Mouse (Mus musculus) gastrocnemius, postnatal 4 days (tissue): Measurements from ENCODE around the gene Siglece. TPM values are rescaled to one million over a fixed set of nuclear protein-coding genes. Genes with fewer than 3 reads are reported as not detected.
A peak's percentile ranks its signal among the peaks of the same experiment; 100 is the strongest.
"Not testable (repeated sequence)": the region's sequence is repeated elsewhere in the genome, so short reads cannot be mapped to it uniquely, and the experiment has no call there.

Experiments used
- DNase-seq, 2 experiments: peaks; one replicate each; pipeline ENCODE4 v3.0.0; 2021 to 2022; ENCODE audit warnings: low spot score in 2 of 2, mixed read lengths in 2 of 2
- long read RNA-seq, 2 experiments: library from polyadenylated mRNA; stranded (forward); transcript quantifications; one replicate each; pipeline ENCODE4 v2.0.0; 2021
- total RNA-seq, 2 experiments: library from RNA; stranded (reverse); gene quantifications; 2 replicates each; pipeline ENCODE4 v1.2.3; 2021

Siglece gene
- total RNA-seq = 1 to 10 TPM in 1 of 2 experiments, under 1 TPM in 1; 0.91 to 1.1 TPM
- long read RNA-seq, experiment 1, partial matches to known transcripts = 0 of 1 reads
- long read RNA-seq, experiment 1, other reads (novel, unspliced or antisense) = 1 of 1 reads
- long read RNA-seq, experiment 2 = 0 reads

DNA sequence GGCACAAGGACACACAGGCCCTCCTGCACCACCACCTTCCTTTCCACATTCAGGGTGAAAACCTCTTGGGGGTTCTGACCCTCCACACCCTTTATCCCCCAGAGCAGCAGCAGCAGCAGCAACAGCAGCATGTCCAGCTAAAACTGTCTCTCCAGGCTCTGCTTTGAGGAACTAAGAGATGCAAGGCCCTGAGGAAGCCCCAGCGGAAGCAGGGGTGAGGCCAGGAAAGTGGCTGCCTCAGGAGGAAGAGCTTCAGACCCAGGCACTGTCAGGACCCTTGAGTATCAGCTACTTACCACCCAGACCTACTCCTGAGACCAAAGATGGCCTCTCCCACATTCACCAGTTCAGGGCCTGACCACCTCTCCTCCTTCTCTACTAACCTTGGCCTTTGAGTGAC is at the start of gene Siglece:
Gene Siglece, minus strand, starts transcription at position 160 of the 400 bp plus-strand sequence.
- no peak for DNase-seq

DNA sequence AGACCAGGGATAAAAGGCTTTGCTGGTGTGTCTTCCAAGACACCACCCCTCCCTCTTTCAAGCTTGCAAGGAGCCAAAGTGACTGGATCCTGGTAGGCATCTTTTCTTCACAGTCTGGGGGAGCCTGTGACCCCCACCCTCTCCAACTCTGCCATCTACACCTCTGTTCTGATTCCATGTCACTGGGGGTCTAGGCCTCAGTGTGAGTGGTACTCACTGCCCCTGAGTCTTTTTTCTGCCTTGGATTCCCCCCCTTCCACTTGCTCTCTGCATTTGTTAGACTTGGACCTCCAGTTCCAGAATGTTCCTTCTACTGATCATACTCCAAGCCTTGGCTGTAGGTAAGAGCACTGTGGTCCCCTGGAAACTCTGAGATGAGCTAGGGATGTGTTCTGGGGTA is 30.2 kb upstream of the Siglece start, which contains the start of gene Klk14:
Gene Klk14, plus strand, starts transcription at position 301 of the 400 bp plus-strand sequence.
- no peak for DNase-seq

DNA sequence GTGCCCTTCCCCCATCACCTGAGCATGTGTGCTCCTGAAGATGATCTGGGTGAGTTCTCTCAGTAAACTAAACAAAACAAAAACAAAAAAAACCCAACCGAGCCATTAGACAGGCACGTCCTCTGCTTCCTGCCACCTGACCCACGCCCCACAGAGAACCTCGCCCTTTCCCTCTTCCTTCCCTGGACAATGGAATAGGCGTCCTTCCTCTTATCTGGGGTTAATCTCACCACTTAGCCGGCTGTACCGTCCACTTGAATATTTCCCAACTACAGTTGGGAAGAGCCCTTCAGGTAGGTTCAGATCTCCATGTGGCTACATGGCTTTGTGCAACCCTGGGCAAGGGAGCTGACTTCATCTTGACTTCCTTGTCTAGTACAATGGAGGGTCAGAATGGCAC is 25.1 kb upstream of the Siglece start:
- DNase-seq = no peak

DNA sequence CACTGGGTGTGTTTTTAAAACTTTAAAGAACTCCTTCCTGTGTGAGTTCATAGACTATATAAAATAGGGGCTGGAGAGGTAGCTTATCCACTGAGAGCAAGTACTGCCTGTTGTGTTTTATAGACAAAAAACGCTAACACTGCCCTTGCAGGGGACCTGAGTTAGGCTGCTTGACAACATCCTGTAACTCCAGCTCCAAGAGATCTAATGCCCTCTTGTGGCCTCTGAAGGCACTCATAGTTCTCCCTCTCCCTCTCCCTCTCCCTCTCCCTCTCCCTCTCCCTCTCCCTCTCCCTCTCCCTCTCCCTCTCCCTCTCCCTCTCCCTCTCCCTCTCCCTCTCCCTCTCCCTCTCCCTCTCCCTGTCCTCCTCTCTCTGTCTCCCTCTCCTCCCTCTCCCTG is 22.6 kb upstream of the Siglece start:
- not testable (repeated sequence) for DNase-seq

DNA sequence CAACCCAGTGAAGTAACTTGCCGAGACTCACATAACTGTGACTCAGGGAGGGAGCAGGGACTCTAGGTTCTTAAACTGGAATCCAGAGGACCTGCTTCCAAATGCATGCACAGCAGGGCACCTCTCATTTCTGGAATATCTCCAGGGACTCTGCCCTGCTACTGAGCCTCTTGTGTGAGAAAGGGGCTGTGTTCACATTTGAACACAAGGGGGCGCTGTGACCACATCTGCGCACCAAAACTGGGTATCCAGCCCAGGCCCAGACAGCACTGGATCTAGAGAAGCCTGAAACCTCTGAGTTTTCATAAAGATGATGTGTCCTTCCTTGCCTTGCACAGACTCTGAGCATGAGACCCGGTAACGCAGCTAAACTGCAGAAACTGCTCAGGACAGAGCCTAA is 21.0 kb upstream of the Siglece start:
- DNase-seq = peak in 1 of 2 experiments; percentile 57

DNA sequence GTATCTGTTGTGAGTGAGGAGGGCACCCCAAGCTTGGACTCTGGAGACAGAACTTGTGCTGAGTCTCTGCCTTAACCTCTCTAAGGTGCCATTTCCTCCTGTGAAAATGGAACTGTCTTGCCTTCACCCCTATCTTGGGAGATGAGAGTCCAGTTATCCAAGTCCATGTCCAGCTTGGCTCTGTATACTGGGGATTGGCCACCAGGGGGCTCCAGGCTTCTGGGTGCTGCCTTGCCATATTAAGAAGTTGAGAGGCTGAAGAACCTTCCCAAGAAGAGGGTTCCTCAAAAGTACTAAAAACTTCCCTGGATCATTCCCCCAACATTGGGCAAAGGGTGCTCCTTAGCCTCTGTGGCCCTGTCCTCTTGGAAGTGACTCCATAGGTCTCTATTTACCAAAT is 18.6 kb upstream of the Siglece start:
- DNase-seq = no peak

DNA sequence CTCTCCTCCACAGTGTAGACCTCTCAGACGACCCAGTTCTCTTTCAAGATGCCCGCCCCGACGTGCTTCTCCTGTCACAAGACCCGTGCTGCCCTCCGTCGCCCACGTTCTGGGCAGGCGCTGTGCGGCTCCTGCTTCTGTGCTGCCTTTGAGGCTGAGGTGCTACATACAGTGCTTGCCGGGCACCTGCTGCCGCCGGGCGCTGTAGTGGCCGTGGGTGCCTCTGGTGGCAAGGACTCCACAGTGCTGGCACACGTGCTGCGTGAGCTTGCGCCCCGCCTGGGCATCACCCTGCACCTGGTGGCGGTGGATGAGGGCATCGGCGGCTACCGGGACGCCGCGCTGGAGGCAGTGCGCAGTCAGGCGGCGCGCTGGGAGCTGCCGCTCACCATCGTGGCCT is 15.1 kb upstream of the Siglece start:
- no peak for DNase-seq

DNA sequence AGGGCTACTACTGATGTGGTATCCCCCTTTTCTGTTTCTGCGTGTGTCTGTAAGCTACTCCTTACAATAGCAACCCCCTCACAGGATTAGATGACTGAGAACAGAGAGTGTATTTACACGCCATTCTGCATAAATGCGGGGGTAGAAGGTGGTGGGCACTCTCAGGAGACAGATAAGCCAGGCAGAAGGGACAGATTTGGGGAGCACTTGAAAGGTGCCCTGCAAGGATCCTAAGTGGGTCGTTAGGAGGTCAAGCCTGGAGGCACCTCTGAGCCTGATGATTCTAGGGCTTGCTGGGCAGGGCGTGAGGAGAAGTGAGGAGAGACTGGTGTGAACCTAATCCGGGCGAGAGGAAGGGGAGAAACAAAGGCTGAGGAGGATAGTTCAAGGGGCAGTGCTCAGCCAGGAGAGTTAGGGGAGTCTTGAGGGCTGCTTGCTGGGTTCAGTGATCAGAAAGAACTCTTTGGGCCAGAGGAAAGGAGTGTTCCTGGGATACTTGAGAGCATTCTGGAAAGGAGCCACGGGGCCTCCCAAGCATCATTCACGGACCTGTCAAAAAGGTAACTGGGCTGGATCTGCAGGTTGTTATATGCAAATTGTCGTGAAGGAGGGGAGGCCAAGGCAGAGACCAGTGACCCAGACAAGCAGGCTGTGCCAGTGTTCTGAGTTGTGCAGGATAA is 12.8 kb upstream of the Siglece start:
- no peak for DNase-seq

DNA sequence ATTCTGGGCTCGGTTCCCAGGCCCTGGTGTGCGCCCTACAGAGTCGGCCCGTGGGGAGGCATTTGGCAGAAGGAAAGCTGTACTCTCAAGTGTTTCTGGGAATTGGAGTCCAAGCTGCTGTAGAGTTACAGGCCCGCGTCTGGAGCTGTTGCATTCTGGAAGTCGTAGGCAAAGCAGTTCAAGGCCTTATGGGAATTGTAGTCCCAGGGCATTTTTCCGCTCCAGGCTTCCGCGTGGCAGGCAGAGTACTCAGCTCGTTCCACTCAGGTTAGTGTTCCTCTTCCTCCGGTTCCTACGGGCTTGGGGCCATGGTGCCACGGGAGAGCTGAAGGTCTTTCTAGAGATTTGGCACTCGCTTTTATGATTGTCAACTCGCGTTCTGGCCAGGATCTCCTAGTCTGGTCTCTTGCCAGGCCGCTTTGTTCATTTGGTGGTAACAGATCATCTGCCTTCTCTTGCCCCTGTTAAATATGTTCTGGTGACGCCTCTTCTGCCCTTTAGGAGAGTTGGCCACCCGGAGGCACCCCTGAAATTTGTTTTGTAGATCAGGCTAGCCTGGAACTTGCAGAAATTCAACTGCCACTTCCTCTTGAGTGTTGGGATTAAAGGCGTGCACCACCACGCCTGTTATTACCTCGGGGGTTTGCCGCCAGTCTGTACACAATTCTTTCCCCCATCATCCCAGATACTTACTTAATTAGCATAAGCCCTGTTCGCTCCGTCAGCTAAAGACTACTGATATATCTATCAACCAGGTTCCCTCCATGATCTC is 12.0 kb upstream of the Siglece start, which contains the start of gene Ctu1:
Gene Ctu1, plus strand, starts transcription at position 208 of the 772 bp plus-strand sequence.
- peak; percentile 75 to 91 for DNase-seq

DNA sequence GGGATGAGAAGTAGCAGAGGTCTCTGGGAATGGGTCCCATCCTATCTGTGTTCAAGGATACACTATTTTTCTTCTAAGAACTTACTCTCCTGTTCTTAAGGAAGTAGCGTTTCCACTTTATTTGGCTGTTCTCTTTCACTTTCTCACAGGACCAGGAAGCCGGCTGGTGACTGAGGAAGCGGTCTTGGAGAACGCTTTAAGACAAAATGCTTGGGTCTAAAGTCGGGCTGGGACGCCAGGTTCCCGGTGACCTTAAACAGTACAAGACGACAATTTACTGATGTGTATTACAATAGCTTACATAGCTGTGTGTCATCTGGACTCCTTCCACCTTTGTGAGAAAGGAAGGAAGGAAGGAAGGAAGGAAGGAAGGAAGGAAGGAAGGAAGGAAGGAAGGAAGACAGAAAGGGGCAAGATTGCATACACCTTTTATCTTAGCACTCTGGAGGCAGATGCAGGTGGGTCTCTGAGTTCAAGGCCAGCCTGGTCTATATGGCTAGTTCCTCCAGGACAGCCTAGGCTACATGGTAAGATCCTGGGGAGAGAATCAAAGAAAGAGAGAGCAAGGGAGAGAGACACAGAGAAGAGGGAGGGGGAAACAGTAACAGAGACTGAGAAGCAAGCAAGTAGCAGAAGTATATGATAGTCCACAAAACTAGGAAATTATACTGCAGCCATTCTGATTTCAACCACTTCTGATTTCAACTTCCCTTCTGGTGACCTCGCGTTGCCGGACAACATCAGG is 11.3 kb upstream of the Siglece start:
- no peak for DNase-seq

DNA sequence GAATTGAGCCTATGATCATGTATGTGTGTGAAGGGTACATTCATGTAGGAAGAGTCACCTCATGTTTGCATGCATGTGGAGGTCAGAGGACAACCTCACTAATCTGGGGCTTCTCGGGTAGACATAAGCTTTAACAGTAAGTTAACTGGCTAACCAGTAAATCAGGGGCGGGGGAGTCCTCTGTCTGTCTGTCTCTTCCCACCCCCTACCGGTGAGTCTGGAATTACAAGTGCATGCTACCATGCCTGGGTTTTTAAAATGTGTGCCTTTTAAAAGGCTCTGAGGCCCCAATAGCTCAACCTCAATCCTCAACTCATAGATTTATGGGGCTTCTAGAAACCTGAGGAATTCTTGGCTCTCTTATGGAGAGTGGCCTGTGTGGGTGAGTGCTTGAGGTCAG is 8.6 kb upstream of the Siglece start:
- no peak for DNase-seq

DNA sequence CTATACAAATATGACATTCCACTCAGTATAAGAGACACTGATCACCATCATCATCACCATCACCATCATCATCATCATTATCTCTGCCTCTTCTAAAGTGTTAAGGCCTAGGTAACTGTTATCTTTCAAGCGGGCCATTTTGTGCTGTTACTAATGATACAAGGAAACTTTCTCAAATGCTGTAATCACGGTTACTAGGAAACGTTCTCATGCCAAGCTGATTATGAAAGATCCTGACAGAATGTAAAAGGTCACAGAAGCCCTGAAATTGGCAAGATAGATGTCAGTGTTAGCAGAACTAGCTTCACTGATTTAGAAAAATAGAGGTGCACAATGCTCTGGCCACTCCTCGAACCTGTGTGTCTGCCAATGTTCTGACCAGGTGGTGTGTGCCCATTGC is 7.3 kb upstream of the Siglece start:
- not testable (repeated sequence) for DNase-seq

DNA sequence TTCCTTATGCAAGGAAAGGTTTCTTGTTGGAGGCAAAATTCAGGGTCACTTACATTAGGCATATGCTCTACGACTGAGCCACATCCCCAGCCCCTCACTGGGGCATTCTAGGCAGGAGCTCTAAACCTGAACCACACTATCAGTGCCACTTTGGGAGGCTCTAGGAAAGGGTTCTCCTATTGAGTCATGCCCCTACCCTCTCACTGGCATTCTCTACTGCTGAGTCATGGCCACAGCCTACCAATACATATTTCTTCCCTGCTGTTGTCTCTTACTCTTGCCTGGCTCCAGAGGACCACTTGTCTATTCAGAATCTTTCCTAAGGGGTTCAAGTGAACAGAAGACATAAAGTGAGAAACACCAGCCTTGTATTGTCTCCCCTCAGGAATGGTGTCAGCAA is 2.8 kb upstream of the Siglece start:
- DNase-seq = no peak

DNA sequence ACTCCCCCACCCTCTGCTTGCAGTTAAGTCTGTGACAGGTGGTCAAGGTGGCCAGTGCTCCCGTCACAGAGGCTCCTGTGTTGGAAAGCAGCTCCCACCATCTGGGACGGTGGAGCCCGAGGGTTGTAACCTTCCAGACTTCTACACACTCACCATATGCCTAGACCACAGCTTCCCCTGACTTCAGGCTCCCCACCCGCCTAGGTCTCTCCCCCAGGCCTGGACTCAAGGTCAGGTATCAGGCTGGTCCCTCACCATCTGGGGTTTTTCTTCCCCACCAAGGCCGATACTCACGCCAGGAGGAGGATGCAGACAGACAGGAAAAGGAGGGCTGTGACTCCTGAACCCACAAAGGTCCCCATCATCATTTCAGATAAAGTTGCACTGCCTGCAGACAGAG is 3.7 kb downstream of the Siglece start:
- no peak for DNase-seq

DNA sequence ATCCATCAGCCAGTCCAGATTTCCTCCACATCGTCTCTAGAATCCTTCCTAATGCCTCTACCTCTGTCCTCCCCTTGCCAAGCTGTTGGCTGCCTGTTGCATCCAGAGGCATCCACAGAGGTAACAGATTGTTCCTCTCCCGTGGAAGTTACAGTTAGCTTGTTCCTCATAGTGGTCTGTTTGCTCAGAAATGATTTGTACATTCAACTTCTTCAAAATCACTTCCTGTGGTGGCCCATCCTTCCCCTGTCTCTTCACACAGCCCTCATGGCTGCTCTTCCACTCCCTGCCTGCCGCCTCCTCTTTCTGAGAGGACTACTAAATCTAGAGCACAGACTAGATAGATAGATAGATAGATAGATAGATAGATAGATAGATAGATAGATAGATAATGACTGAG is 5.4 kb downstream of the Siglece start:
- DNase-seq = no peak

DNA sequence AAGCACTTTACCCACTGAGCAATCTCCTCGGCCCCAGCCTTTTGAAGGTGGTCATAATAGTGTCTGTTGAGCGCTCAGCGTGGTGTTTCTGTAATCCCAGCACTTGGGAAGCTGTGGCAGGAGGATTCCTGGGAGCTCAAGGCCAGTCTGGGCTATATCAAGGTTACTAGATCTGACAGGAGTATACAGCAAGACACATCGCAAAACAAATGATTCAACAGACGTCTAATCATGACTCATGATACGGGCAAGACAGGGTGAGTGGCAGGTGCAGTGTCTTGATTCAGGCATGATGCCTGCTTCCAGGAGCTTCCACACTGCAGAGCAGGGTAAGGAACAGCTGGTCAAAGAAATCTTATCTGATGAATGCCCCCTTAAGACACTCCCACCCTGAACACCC is 7.3 kb downstream of the Siglece start:
- no peak for DNase-seq

DNA sequence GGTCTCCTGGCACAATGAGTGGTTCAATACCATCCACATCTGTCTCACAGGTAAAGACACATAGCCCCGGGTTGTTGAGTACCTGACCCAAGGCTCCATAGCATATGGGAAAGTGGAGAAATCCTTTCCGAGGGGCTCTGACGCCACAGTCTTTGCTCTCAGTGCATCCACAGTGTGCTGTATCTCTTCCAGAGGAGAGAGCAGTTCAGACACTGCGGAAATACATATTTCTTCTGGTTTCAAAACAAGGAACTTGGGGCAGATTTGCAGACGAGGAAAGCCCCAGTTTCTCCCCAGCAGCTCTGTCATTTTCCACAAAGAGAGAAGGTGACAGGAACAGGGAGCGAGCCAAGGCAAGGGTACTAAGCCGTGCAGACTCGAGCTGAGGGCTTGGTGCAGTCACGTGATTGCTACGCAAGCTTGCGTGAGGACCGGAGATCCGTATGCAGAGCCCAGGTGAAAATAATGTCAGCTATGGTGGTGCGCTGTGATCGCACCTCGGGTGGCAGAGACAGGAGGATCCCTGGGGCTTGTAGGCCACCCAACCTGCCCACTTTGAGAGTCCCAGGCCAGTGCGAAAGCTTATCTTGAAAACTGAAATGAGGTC is 16.8 kb downstream of the Siglece start:
- no peak for DNase-seq

DNA sequence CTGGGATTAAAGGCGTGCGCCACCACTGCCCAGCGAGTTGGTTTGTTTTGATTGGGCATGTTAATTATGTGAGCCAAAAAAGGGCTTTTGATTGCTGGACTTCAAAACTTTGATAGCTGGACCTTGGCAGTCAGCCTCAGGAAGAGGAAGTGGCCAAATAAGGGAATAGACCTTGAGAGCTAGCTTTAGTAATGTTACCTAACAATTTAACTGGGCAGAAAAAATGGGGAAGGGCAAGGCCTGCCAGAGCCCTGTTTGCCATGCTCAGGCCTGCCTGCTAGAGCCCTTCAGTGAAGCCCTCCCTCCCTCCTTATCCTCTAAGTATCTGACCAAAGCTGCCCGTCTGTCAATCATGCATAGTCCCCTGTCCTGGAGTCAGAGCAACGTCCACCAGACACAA is 17.4 kb downstream of the Siglece start:
- DNase-seq = no peak

DNA sequence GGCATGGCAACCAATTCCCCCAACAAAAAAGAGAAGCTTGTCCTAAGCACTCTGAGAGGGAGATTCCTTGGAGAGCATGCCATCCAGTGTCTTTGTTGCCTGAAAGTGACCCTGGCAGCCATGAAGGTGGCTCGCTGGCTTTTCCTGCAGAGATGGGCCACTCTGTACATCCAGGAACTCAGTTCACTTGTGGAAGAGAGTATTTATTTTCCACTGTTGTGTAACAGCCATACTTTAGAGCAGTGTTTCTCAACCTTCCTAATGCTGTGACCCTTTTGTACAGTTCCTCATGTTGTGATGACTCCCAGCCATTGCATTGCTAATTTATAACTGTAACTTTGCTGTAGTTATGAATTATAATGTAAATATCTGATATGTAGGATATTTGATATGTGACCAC is 22.8 kb downstream of the Siglece start:
- no peak for DNase-seq

DNA sequence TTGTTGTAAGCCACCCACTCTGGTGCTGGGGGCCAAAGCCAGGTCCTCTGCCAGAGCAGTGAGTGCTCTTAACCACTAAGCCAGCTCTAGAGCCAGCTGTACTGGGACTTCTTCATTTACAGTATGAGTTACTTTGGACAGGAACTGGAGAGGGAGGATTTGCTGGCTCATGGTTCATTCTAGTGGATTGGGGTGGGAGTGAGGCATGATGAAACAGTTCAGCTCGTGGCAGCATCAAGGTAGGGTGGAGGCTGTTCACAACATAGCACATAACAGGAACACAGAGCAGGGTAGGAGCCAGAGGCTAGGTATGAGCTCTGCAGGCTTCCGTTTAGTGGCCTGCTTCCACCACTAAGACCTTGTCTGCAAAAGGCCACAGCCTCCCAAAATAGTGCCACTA is 23.8 kb downstream of the Siglece start:
- no peak for DNase-seq

DNA sequence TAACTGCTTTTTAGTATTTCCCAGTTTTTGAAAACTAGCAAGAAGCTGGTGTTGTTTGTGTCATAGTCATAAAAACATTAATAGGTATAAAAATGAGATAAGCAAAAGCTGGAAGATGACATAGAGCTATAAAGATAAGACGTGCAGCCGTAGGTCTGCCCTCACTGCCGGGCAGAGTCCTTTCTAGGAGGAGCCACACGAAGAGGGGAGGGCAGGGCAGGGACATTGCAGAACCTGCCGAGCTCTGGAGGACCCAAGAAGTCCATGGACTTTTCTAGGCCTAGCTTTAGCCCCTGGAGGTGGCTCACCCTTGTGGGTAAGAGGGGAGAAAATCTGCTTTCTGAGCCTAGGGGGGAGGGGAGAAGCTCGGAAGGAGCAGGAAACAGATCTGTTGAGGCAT is 25.5 kb downstream of the Siglece start, which contains the start of gene Ceacam18:
Gene Ceacam18, plus strand, starts transcription at position 208 of the 400 bp plus-strand sequence.
- DNase-seq = no peak
